8 mouse cellular contexts compared by ENCODE assay signal in the genomic region with DNA sequence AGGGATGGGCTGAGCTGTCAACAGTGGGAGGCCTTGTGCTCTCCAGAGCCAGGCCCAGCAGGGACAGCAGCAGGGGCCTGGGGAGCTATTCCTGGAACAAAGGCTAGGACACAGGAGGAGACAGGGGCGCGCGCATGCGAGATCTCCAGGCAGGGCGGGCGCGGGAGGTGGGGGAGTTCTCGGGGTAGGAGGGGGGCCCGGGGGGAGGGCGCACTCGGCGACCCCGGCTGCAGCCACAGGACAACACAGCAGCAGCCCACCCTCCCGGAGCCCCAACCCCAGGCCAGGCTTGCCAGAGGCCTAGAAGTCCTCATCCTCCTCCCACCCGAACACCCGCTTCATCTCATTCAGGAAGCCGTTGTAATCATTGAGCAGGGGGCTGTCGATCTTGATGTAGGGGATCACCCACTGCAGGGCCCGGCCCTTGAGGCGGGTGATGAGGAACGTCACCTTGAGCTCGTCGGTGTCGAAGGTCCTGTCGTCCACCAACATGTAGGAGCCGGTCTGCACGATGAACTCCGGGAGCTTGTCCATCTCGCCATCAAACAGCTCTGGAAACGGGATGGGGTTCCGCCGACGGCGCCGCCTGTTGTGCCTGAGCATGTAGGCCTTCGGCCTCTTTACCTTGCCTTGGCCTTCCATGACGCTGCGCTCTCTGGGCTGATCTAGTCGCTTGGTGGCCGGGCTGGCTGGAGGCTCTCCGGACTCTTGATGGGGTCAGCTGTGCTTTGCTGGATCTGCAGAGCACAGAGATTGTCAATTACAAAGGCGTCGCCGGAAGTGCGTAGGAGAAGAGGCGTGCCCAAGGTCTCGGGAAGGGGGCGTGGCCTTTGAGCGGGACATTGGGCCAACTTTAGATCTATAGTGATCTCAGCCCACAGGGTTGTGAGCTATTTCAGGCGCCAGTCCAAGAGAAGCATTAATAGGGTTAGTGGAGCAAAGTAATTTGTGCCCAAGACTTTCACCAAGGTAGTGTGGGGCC. TPM values are rescaled to one million over a fixed set of nuclear protein-coding genes. Genes with fewer than 3 reads are reported as not detected.
A peak's percentile ranks its signal among the peaks of the same experiment; 100 is the strongest.
DNase-seq lines count a peak whose midpoint lies in the region; ATAC-seq lines count a peak whose summit lies in the region.
"Not testable (repeated sequence)": the region's sequence is repeated elsewhere in the genome, so short reads cannot be mapped to it uniquely, and the experiment has no call there.

A gene (minus strand): TSS at position 703 of the 982 bp plus-strand sequence.

- not testable (repeated sequence) for H3K27ac ChIP-seq in intestine, embryonic 14.5 days (ENCODE audit: low read depth)

- DNase-seq in adrenal gland, adult 2 months = peak; percentile 88
- peak; percentile 89 for DNase-seq in embryo, embryonic 11 days
- peak; percentile 67 for DNase-seq in gastrocnemius, postnatal 36 days
- peak; percentile 83 for DNase-seq in intestine, embryonic 14.5 days (ENCODE audit: low spot score)
- peak; percentile 65 to 88 for DNase-seq in left cerebral cortex, postnatal 10 days (ENCODE audit: extremely low spot score in 1 of 2, low spot score in 2 of 2)
- peak; percentile 82 to 86 for DNase-seq in right cerebral cortex, postnatal 10 days (ENCODE audit: low spot score in 2 of 2)
- DNase-seq in urinary bladder, postnatal 14 days (ENCODE audit: low spot score) = peak; percentile 75

- not testable (repeated sequence) for H3K36me3 ChIP-seq in intestine, embryonic 14.5 days (ENCODE audit: control insufficient read depth, insufficient read depth, low read length)

- not testable (repeated sequence) for H3K9ac ChIP-seq in intestine, embryonic 14.5 days (ENCODE audit: low read length)

- H3K9me3 ChIP-seq in intestine, embryonic 14.5 days (ENCODE audit: control insufficient read depth, low read length) = not testable (repeated sequence)

- H3K4me1 ChIP-seq in intestine, embryonic 14.5 days (replicated peaks; ENCODE audit: control insufficient read depth, insufficient read depth, low read length) = not testable (repeated sequence)

- H3K4me2 ChIP-seq in intestine, embryonic 14.5 days (ENCODE audit: low read length) = peak within 1 kb of the TSS; percentile 42

- intact Hi-C loops in gastrocnemius, postnatal 36 days (cut with DNase I); left cerebral cortex, postnatal 10 days (cut with DNase I): not testable (repeated sequence)

- H3K27me3 ChIP-seq in intestine, embryonic 14.5 days (replicated peaks; ENCODE audit: control insufficient read depth, insufficient read depth, low read length) = not testable (repeated sequence)

- peak; percentile 94 for ATAC-seq in intestine, embryonic 14.5 days (replicated peaks; ENCODE audit: low FRiP score, low TSS enrichment, low read depth)
- ATAC-seq in megakaryocyte progenitor cell, adult 5-6 weeks (replicated peaks; ENCODE audit: poor library complexity) = peak; percentile 99

- 11% methylated on average over 9 of the region's 50 CpGs for WGBS in intestine, embryonic 14.5 days

- peak within 1 kb of the TSS; percentile 30 for H3K4me3 ChIP-seq in intestine, embryonic 14.5 days (ENCODE audit: low read depth, low read length)

RNA-seq across cellular contexts. Expression of the gene that starts here (rescaled TPM):
- total RNA-seq in adrenal gland, adult 2 months (2021) = 100 to 1,000 TPM; 168 to 176 TPM
- 308 and 401 TPM in 2 replicates for polyA plus RNA-seq in adrenal gland, adult 2 months (2012; rRNA removed)
- total RNA-seq in gastrocnemius, postnatal 36 days (2021) = 10 to 100 TPM; 63.6 to 70.8 TPM
- polyA plus RNA-seq in intestine, embryonic 14.5 days (2014; fragmentation: Nextera tagmentation; extraction: Ambion mirVana) = 57.9 and 58.0 TPM in 2 replicates
- 100 to 1,000 TPM; 277 to 348 TPM for total RNA-seq in left cerebral cortex, postnatal 10 days (2021)
- 9.8 and 11.0 TPM in 2 replicates for total RNA-seq in megakaryocyte progenitor cell, adult 5-6 weeks (2015)
- 3.3 and 7.3 TPM in 2 replicates for total RNA-seq in megakaryocyte progenitor cell, adult 5-6 weeks (2017)

Comparison
In these comparisons a context has a peak if more than half of its experiments do, and no peak if none do; other contexts are left out.
1. RNA of the gene that starts here (total RNA-seq): 277 to 348 TPM in left cerebral cortex, postnatal 10 days, 168 to 176 TPM in adrenal gland, adult 2 months and 63.6 to 70.8 TPM in gastrocnemius, postnatal 36 days; 3.3 to 11.0 TPM in megakaryocyte progenitor cell, adult 5-6 weeks; every median in the first group is over 4 times any median in the second.
2. Peak in every context shown above with its lines, with median percentiles within 50 percentile points of each other: DNase-seq.